Mouse (Mus musculus) bone marrow macrophage, adult 2 months (primary cell): ENCODE results near the gene Mmp25. TPM values are rescaled to one million over a fixed set of nuclear protein-coding genes. Genes with fewer than 3 reads are reported as not detected.
A peak's percentile ranks its signal among the peaks of the same experiment; 100 is the strongest.

Experiments
- H3K27ac ChIP-seq: 2 replicates; pipeline ENCODE4 v1.5.1; 2012; ENCODE audit warnings: low read depth, low read length; ENCODE audit not compliant: insufficient read depth
- H3K4me1 ChIP-seq: 2 replicates; pipeline ENCODE4 v1.6.1; 2012; ENCODE audit warnings: low read length; ENCODE audit not compliant: control insufficient read depth, insufficient read depth
- H3K4me3 ChIP-seq: 2 replicates; pipeline ENCODE4 v1.5.1; 2012; ENCODE audit warnings: mild to moderate bottlenecking, low read length, moderate library complexity; ENCODE audit not compliant: insufficient read depth
- CTCF ChIP-seq: IDR thresholded peaks from 2 replicates; pipeline ENCODE4 v1.5.1; 2012; ENCODE audit warnings: low read depth, mild to moderate bottlenecking, low read length, moderate library complexity
- POLR2A ChIP-seq: IDR thresholded peaks from 2 replicates; pipeline ENCODE4 v1.6.1; 2012; ENCODE audit warnings: mild to moderate bottlenecking, low read depth, low read length, borderline replicate concordance
- polyA plus RNA-seq: library from polyadenylated mRNA; stranded (reverse); fragments of >200 nt; gene quantifications from 2 replicates; pipeline ENCODE4 v1.2.4, GENCODE M21; 2012; ENCODE audit not compliant: missing spikeins, insufficient read depth, insufficient read length

Mmp25 gene
- polyA plus RNA-seq = 0.38 and 0.41 TPM in 2 replicates

- no peak within 1 kb of the TSS for H3K27ac ChIP-seq
Observed at GRCm38 (mm10) chr17:23644613-23645495, at the start of gene Mmp25. Mmp25 (minus strand) TSS chr17:23645277.

GRCm38 (mm10) chr17:23694491-23694890 is 49.4 kb upstream of the Mmp25 start:
- no peaks in the 10 kb centered on the region for H3K4me1 ChIP-seq
- TF ChIP-seq POLR2A (no peak), CTCF (no peak)
- H3K27ac ChIP-seq = no peak overlapping the region
- no peak overlapping the region for H3K4me3 ChIP-seq

More at GRCm38 (mm10) chr17:23644613-23645495, at the start of gene Mmp25:
- Histone ChIP-seq H3K4me3 (peak within 1 kb of the TSS; percentile 60), H3K4me1 (no peaks in the 10 kb centered on the region)
- no peak for TF ChIP-seq POLR2A
- no peak for TF ChIP-seq CTCF

- TF ChIP-seq POLR2A (no peak), CTCF (no peak)
- Histone ChIP-seq H3K4me3 (no peak within 1 kb of the TSS), H3K4me1 (no peaks in the 10 kb centered on the region), H3K27ac (no peak within 1 kb of the TSS)
Observed at GRCm38 (mm10) chr17:23683856-23684672, 39.0 kb upstream of the Mmp25 start, which contains the start of gene Cldn9. Cldn9 (minus strand) TSS chr17:23684026.

GRCm38 (mm10) chr17:23683226-23683625 is 38.1 kb upstream of the Mmp25 start:
- no peak overlapping the region for H3K4me3 ChIP-seq
- H3K27ac ChIP-seq = no peak overlapping the region
- TF ChIP-seq POLR2A (no peak), CTCF (no peak)
- no peaks in the 10 kb centered on the region for H3K4me1 ChIP-seq

- Histone ChIP-seq H3K27ac (no peak overlapping the region), H3K4me3 (no peak overlapping the region), H3K4me1 (peaks cover 2% of the 10 kb centered on the region; the same call in 1 of the 2 replicates)
- no peak for TF ChIP-seq POLR2A
- no peak for TF ChIP-seq CTCF
Observed at GRCm38 (mm10) chr17:23682530-23682929, 37.5 kb upstream of the Mmp25 start.

- Histone ChIP-seq H3K4me1 (peaks cover 3% of the 10 kb centered on the region; the same call in 1 of the 2 replicates), H3K4me3 (no peak overlapping the region), H3K27ac (no peak overlapping the region)
- TF ChIP-seq POLR2A = no peak
- TF ChIP-seq CTCF = no peak
Observed at GRCm38 (mm10) chr17:23682092-23682491, 37.0 kb upstream of the Mmp25 start.

- no peak overlapping the region for H3K4me3 ChIP-seq
- TF ChIP-seq POLR2A = no peak
- no peak for TF ChIP-seq CTCF
- no peak overlapping the region for H3K27ac ChIP-seq
- H3K4me1 ChIP-seq = peaks cover 3% of the 10 kb centered on the region; the same call in 1 of the 2 replicates
Observed at GRCm38 (mm10) chr17:23681086-23681485, 36.0 kb upstream of the Mmp25 start.

- H3K4me1 ChIP-seq = peaks cover 9% of the 10 kb centered on the region
Observed at GRCm38 (mm10) chr17:23680336-23680735, 35.3 kb upstream of the Mmp25 start.

GRCm38 (mm10) chr17:23679127-23679835 is 34.2 kb upstream of the Mmp25 start, which contains the start of gene Cldn6:
Cldn6 (plus strand) TSS chr17:23679249.
- Histone ChIP-seq H3K4me1 (peaks cover 14% of the 10 kb centered on the region), H3K4me3 (no peak within 1 kb of the TSS), H3K27ac (no peak within 1 kb of the TSS)
- TF ChIP-seq CTCF (no peak), POLR2A (no peak)

More at GRCm38 (mm10) chr17:23680336-23680735, 35.3 kb upstream of the Mmp25 start:
- TF ChIP-seq POLR2A = no peak
- TF ChIP-seq CTCF = no peak
- Histone ChIP-seq H3K4me3 (no peak overlapping the region), H3K27ac (no peak overlapping the region)
